Mouse (Mus musculus) mouse embryonic stem cell (cell line): ENCODE results near the gene Nrp2.

Source experiments
- in situ Hi-C, 2 experiments: fragments of 300-500 bp; cut with MboI; formaldehyde crosslinking; loops; 1 replicate in 1 of 2; 3 replicates in 1 of 2; pipeline ENCODE4 v1.14.3; 2019 to 2020; ENCODE audit warnings: low sequenced_read_pairs in 2 of 2, low pct_unique_long_range_greater_than_20kb in 1 of 2, mixed read lengths in 1 of 2; ENCODE audit not compliant: unreplicated experiment in 1 of 2

The Nrp2 gene

GRCm38 (mm10) chr1:62703158-62704116 lies at the start of gene Nrp2:
TSS of gene Nrp2 (plus strand) at chr1:62703285.
- in situ Hi-C loops: loop anchor here in 1 of 2 experiments (25.0 kb wide), 1 partner anchor 291 kb away; no protein-coding TSS in a partner anchor

GRCm38 (mm10) chr1:62654436-62654835 lies 48.6 kb upstream of the Nrp2 start:
- in situ Hi-C loops: no loop called here

GRCm38 (mm10) chr1:62664960-62665645 lies 38.0 kb upstream of the Nrp2 start:
- in situ Hi-C loops: no loop called here

- in situ Hi-C loops: no loop called here
Measured at GRCm38 (mm10) chr1:62665771-62666730, 37.0 kb upstream of the Nrp2 start.

GRCm38 (mm10) chr1:62666780-62667179 lies 36.3 kb upstream of the Nrp2 start:
- in situ Hi-C loops: no loop called here

- in situ Hi-C loops: no loop called here
Measured at GRCm38 (mm10) chr1:62678611-62679344, 24.3 kb upstream of the Nrp2 start.

- in situ Hi-C loops: no loop called here
Measured at GRCm38 (mm10) chr1:62679466-62679865, 23.6 kb upstream of the Nrp2 start.

GRCm38 (mm10) chr1:62682456-62683385 lies 20.4 kb upstream of the Nrp2 start:
- in situ Hi-C loops: no loop called here

- in situ Hi-C loops: no loop called here
Measured at GRCm38 (mm10) chr1:62683498-62683897, 19.6 kb upstream of the Nrp2 start.

- in situ Hi-C loops: no loop called here
Measured at GRCm38 (mm10) chr1:62687511-62687910, 15.6 kb upstream of the Nrp2 start.

GRCm38 (mm10) chr1:62691175-62691574 lies 11.9 kb upstream of the Nrp2 start:
- in situ Hi-C loops: no loop called here

GRCm38 (mm10) chr1:62696312-62696982 lies 6.6 kb upstream of the Nrp2 start:
- in situ Hi-C loops: no loop called here

- in situ Hi-C loops: no loop called here
Measured at GRCm38 (mm10) chr1:62696983-62697341, 6.1 kb upstream of the Nrp2 start.

GRCm38 (mm10) chr1:62697353-62697752 lies 5.7 kb upstream of the Nrp2 start:
- in situ Hi-C loops: no loop called here

GRCm38 (mm10) chr1:62699801-62700200 lies 3.3 kb upstream of the Nrp2 start:
- in situ Hi-C loops: loop anchor here in 1 of 2 experiments (25.0 kb wide), 1 partner anchor 288 kb away; no protein-coding TSS in a partner anchor
